Mouse (Mus musculus) cortical plate, adult 2 months (tissue): ENCODE data around the gene Zfp1. TPM values are rescaled to one million over a fixed set of nuclear protein-coding genes. Genes with fewer than 3 reads are reported as not detected.

ENCODE experiments used
- H3K27ac ChIP-seq: fragments of 200-500 bp; 2 replicates; pipeline ENCODE4 v1.5.1; 2012; ENCODE audit warnings: low read length, control low read depth, inconsistent platforms; ENCODE audit not compliant: insufficient read depth
- H3K4me1 ChIP-seq: fragments of 200-500 bp; 2 replicates; pipeline ENCODE4 v1.6.1; 2011; ENCODE audit warnings: low read length; ENCODE audit not compliant: control insufficient read depth, insufficient read depth
- H3K4me3 ChIP-seq: fragments of 200-500 bp; 2 replicates; pipeline ENCODE4 v1.5.1; 2011; ENCODE audit warnings: mild to moderate bottlenecking, low read length, control low read depth; ENCODE audit not compliant: insufficient read depth
- CTCF ChIP-seq: fragments of 200-500 bp; IDR thresholded peaks from 2 replicates; pipeline ENCODE4 v1.5.1; 2011; ENCODE audit warnings: mild to moderate bottlenecking, control low read depth, low read length; ENCODE audit not compliant: insufficient read depth; ENCODE audit errors: extremely low read depth
- POLR2A ChIP-seq: fragments of 200-500 bp; IDR thresholded peaks from 2 replicates; pipeline ENCODE4 v1.6.1; 2011; ENCODE audit warnings: mild to moderate bottlenecking, low read length, control low read depth; ENCODE audit not compliant: insufficient read depth; ENCODE audit errors: extremely low read depth
- polyA plus RNA-seq: library from polyadenylated mRNA; depleted of rRNA; stranded (reverse); fragments of >200 nt; gene quantifications from 2 replicates; pipeline ENCODE4 v1.2.3, GENCODE M21; 2012

The Zfp1 gene
- polyA plus RNA-seq, 1 experiment: 27.0 TPM

GRCm38 (mm10) chr8:111705699-111706098 is 62.5 kb downstream of the Zfp1 start:
- H3K4me1 ChIP-seq: no peaks in the 10 kb centered on the region
- no peak for TF ChIP-seq CTCF
- TF ChIP-seq POLR2A: no peak
- no peak overlapping the region for H3K4me3 ChIP-seq
- H3K27ac ChIP-seq: no peak overlapping the region

GRCm38 (mm10) chr8:111708265-111708664 is 65.1 kb downstream of the Zfp1 start:
- Histone ChIP-seq H3K27ac (no peak overlapping the region), H3K4me3 (no peak overlapping the region), H3K4me1 (0 out of 2 replicates have a peak, but pooled peaks cover 1% of the 10 kb centered on the region)
- no peak for TF ChIP-seq CTCF
- TF ChIP-seq POLR2A: no peak

- TF ChIP-seq CTCF (no peak), POLR2A (no peak)
- peaks cover 2% of the 10 kb centered on the region for H3K4me1 ChIP-seq
- H3K4me3 ChIP-seq: no peak overlapping the region
- no peak overlapping the region for H3K27ac ChIP-seq
Measured at GRCm38 (mm10) chr8:111709223-111709622, 66.0 kb downstream of the Zfp1 start.

- Histone ChIP-seq H3K4me1 (peaks cover 5% of the 10 kb centered on the region), H3K27ac (no peak overlapping the region), H3K4me3 (no peak overlapping the region)
- TF ChIP-seq POLR2A (no peak), CTCF (no peak)
Measured at GRCm38 (mm10) chr8:111710777-111711485, 67.7 kb downstream of the Zfp1 start.

GRCm38 (mm10) chr8:111712135-111712534 is 68.9 kb downstream of the Zfp1 start:
- Histone ChIP-seq H3K27ac (no peak overlapping the region), H3K4me3 (no peak overlapping the region), H3K4me1 (peaks cover 13% of the 10 kb centered on the region)
- TF ChIP-seq POLR2A (no peak), CTCF (no peak)

GRCm38 (mm10) chr8:111712588-111712987 is 69.4 kb downstream of the Zfp1 start:
- Histone ChIP-seq H3K4me3 (no peak overlapping the region), H3K4me1 (peaks cover 17% of the 10 kb centered on the region), H3K27ac (no peak overlapping the region)
- TF ChIP-seq POLR2A (no peak), CTCF (peak; percentile 70)

GRCm38 (mm10) chr8:111713291-111713690 is 70.1 kb downstream of the Zfp1 start:
- H3K27ac ChIP-seq: no peak overlapping the region
- H3K4me1 ChIP-seq: peaks cover 21% of the 10 kb centered on the region
- TF ChIP-seq POLR2A: no peak
- H3K4me3 ChIP-seq: no peak overlapping the region

- Histone ChIP-seq H3K4me1 (peaks cover 21% of the 10 kb centered on the region), H3K27ac (no peak overlapping the region), H3K4me3 (no peak overlapping the region)
- no peak for TF ChIP-seq CTCF
- no peak for TF ChIP-seq POLR2A
Measured at GRCm38 (mm10) chr8:111713817-111714216, 70.6 kb downstream of the Zfp1 start.

- Histone ChIP-seq H3K4me1 (peaks cover 21% of the 10 kb centered on the region), H3K27ac (no peak overlapping the region)
- TF ChIP-seq CTCF (no peak), POLR2A (no peak)
Measured at GRCm38 (mm10) chr8:111714295-111714694, 71.1 kb downstream of the Zfp1 start.

GRCm38 (mm10) chr8:111715514-111715913 is 72.3 kb downstream of the Zfp1 start:
- no peak overlapping the region for H3K27ac ChIP-seq
- H3K4me1 ChIP-seq: peaks cover 22% of the 10 kb centered on the region
- H3K4me3 ChIP-seq: no peak overlapping the region
- TF ChIP-seq POLR2A: no peak
- TF ChIP-seq CTCF: no peak

More at GRCm38 (mm10) chr8:111714295-111714694, 71.1 kb downstream of the Zfp1 start:
- no peak overlapping the region for H3K4me3 ChIP-seq
